Mouse (Mus musculus): ENCODE measurements around the gene B3gat3.

Gene B3gat3

GRCm38 (mm10) chr19:8897865-8898495 is 22.2 kb upstream of the B3gat3 start, which contains the start of gene Ganab:
Gene Ganab (plus strand): TSS chr19:8898071.
- peak; percentile 98 for DNase-seq (ENCODE audit: low read depth, low spot score)

DNA sequence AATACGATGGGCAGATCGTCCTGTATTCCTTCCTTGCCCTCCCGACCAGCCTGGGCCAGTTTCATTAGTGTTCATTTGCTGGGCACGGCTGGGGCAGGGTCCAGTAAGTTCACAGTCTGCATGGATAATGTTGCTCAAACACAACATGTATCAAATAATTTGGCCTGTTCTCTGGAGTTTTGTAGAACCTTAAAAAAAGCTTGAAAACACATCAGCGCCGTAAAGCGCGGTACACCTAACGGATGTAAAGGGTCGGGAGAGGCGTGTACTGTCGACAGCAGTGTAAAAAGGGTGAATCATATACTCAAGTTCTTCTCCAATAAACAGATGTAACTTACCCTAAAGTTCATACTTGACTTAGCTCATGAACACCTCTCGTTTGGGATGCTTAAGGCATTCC is 21.6 kb upstream of the B3gat3 start:
- DNase-seq (ENCODE audit: low read depth, low spot score), result no peak

GRCm38 (mm10) chr19:8899079-8899478 is 21.1 kb upstream of the B3gat3 start:
- DNase-seq (ENCODE audit: low read depth, low spot score), result no peak

GRCm38 (mm10) chr19:8903412-8903811 is 16.8 kb upstream of the B3gat3 start:
- DNase-seq (ENCODE audit: low read depth, low spot score), result no peak

DNA sequence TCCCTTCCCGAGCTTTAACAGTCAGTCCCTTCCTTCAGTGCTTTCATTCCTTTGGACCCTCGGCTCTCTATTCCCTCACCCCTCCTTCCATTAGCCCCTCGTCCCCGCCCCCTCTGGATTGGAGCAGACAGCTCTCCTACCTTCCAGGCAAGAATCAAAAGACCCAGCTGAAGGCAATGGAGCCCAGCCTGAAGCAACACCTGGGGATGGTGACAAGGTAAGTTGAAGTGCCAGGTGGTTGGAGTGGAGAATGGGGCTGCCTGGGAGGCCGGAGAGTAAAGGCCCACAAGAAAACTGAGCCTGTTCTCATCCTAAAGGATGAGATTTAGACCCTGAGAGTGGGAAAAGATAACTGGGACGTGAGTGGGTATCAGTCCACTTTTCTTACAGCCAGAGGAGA is 11.6 kb upstream of the B3gat3 start:
- no peak for DNase-seq (ENCODE audit: low read depth, low spot score)

DNA sequence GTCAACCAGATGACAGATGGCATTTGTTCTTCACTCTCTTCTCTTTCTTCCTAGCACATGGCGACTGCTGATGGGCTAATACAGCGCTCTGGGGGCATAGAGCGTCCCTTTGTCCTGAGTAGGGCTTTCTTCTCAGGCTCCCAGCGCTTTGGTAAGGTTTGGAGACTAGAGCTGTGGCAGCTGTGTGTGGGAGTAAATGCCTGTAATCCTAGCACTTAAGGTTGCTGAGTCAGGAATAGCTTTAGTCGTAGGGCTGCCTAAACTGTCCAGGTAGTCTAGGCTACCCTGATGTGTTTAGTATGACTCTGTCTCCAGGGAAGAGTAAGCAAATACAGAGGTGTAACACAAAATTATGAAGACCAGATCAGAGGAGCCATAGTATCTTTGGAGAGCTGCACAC is 8.4 kb upstream of the B3gat3 start:
- no peak for DNase-seq (ENCODE audit: low read depth, low spot score)

DNA sequence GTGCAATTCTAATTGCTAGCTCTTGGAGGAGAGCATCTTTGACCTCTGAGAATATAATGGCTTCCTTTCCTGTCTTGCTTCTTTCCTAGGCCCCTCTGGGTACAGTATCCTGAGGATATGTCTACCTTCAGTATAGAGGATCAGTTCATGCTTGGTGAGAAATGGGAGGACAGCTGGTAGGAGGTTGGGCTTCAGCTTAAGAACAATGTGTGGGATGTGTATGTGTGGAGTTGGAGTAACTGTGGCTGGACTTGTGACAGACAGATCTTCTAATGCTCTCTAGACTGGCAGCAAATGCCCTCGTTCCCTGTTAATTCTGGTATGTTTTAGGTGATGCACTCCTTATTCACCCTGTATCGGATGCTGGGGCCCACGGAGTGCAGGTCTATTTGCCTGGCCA is 6.0 kb upstream of the B3gat3 start:
- no peak for DNase-seq (ENCODE audit: low read depth, low spot score)

DNA sequence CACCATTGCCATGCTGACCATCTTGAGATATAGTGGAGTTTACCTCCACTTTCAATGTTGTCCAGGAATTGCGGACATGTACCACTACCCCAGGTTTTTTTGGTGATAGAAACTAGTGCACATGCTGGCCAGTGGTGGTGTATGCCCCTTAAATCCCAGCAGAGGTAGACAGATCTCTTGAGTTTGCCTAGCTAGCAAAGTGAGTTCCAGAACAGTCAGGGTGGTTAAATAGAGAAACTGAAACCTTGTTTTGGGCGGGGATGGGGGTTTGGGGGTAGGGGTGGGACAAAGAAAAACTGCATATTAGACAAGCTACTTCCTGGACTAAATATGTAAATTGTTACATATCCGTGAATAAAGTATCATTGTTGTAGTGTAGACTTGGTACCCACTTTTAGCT is 1.2 kb upstream of the B3gat3 start:
- no peak for DNase-seq (ENCODE audit: low read depth, low spot score)

DNA sequence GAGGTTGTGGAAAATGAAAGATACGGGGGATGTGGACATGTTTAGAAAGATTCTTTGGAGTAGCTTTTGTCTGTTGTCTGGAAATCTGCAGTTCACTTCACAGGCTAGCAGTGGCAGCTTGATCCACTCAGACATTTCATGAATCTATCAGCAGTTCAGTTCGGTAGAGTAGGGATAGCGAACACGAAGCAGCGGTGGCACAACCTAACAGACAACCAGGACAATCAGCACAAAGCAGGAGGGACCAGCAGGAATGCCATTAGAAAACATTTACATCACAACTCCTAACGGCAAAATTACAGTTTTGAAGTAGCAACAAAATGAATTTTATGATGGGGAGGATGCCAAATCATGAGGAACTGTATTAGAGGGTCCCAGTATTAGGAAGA is 496 bp upstream of the B3gat3 start:
- no peak for DNase-seq (ENCODE audit: low read depth, low spot score)

GRCm38 (mm10) chr19:8920836-8921291 is 690 bp downstream of the B3gat3 start:
- peak; percentile 76 for DNase-seq (ENCODE audit: low read depth, low spot score)

GRCm38 (mm10) chr19:8921741-8922140 is 1.6 kb downstream of the B3gat3 start:
- DNase-seq (ENCODE audit: low read depth, low spot score), result no peak

GRCm38 (mm10) chr19:8926766-8927165 is 6.6 kb downstream of the B3gat3 start:
- DNase-seq (ENCODE audit: low read depth, low spot score), result no peak

DNA sequence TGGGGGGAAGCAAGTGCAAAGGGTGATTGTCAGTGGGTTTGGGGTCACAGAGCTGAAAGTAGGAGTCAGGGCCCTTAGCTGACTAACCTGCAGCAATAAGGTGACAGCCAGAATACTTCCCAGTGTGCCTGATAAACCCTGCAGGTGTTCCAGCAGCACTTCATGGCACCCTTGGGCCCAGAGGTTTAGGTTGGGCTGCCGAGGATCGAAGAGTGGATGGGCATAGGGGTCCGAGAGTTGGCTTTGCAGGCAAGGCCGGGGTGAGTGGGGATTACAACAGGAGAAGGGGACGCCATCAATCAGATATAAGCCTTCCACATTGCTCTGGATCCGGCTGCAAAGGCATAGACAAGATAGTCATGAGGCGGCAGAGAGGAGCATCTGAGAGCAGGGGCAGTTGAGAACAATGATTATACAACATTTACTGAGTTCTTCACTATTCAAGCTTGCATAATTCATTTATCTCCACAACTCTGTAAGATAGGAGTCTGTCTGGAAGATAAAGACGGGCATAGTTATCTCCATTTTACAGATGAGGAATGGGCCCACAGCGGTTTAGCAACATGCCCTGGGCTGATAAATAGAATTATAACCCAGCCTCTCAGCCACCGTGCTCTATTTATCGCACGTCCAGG is 7.8 kb downstream of the B3gat3 start:
- DNase-seq (ENCODE audit: low read depth, low spot score), result no peak

DNA sequence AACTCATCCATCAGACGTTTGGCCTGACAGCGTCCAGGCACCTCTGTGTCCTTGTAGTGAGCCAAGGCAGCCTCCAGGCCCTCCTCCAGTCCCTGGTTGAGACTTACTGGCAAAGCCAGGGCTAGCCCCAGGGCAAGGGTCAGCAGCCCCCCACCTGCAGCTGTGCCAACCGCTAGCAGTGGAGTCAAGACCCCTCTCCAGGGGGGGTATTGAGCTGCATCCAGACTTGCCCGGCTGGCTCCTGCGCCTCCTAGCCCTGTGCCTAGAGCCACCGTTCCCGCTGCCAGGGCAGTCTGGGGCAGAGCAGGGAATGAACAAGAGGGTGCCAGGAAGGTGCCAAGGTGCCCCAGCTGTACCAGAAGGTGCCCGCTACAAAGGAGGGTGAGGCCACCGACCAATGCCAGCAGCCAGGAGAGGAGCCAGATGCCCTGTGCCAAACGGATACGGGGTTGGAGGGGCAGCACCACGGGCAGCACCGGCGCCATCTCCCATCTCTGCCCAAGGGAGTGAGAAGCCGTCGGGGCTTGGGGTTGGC is 8.6 kb downstream of the B3gat3 start:
- no peak for DNase-seq (ENCODE audit: low read depth, low spot score)

- peak; percentile 93 for DNase-seq (ENCODE audit: low read depth, low spot score)
Measured at GRCm38 (mm10) chr19:8929224-8930088, 9.3 kb downstream of the B3gat3 start, which contains the start of the genes Rom1 and Eml3. Gene Rom1 (minus strand): TSS chr19:8929356. Gene Eml3 (plus strand): TSS chr19:8929552.

GRCm38 (mm10) chr19:8930117-8930516 is 9.9 kb downstream of the B3gat3 start:
- no peak for DNase-seq (ENCODE audit: low read depth, low spot score)

DNA sequence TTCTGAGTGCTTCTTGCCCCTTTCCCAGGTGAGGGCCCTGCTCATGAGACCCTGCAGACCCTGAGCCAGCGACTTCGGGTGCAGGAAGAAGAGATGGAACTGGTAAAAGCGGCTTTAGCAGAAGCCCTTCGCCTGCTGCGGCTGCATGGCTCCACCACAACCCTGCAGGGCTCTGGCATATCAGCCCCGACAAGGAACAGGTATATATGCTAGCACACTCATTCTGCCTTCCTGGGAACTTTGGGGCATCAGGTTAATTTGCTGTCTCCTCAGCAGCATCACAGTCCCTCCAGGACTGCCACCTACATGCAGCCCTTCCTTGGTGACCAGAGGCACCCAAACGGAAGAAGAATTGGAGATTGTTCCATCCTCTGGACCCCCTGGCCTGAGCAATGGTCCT is 10.6 kb downstream of the B3gat3 start:
- DNase-seq (ENCODE audit: low read depth, low spot score), result no peak

GRCm38 (mm10) chr19:8936736-8937135 is 16.6 kb downstream of the B3gat3 start:
- no peak for DNase-seq (ENCODE audit: low read depth, low spot score)

DNA sequence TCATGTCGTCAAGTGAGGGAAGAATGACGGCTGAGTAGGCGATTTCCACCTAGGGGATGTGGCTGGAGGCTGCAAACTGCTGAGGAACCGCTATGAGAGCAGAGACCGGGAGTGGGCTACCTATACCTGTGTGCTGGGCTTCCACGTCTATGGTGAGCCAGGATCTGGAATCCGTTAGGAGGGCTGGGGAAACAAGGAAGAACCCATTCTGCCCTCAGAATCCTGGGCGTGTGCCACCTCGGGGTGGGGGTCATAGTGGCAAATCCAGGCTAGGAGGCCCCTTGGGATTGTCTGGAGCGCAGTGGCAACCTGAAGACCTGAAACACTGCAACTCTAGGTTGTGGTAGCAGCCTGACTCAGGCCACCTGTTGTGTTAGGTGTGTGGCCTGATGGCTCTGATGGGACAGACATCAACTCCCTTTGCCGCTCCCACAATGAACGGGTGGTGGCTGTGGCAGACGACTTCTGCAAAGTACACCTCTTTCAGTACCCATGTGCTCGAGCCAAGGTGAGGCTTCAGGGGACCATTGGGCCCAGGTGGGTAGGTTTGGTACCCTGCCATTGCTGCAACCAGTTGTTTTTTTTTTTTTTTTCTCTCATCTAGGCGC is 20.5 kb downstream of the B3gat3 start:
- DNase-seq (ENCODE audit: low read depth, low spot score), result peak; percentile 42

DNA sequence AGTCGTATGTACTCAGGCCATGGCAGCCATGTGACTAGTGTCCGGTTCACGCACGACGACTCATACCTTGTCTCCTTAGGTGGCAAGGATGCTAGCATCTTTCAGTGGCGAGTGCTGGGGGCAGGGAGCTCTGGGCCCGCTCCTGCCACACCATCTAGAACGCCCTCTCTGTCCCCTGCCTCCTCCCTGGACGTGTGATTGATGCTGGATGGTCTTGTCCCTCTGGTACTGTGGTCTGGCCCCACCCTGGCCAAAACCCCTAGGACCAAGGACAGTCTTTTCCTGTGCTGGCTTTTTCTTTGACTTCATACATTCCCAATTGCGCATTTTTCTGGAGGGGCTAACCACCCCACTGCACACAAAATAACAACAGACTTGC is 21.0 kb downstream of the B3gat3 start:
- DNase-seq (ENCODE audit: low read depth, low spot score), result no peak

- DNase-seq (ENCODE audit: low read depth, low spot score), result peak; percentile 97
Measured at GRCm38 (mm10) chr19:8941515-8942217, 21.5 kb downstream of the B3gat3 start, which contains the start of gene Mta2. Gene Mta2 (plus strand): TSS chr19:8941875.
